Mouse (Mus musculus) lung, embryonic 15.5 days (tissue): ENCODE measurements around the gene Lgr6. TPM values are rescaled to one million over a fixed set of nuclear protein-coding genes. Genes with fewer than 3 reads are reported as not detected.
A peak's percentile ranks its signal among the peaks of the same experiment; 100 is the strongest.

Experiments
- ATAC-seq: fragments of 200-750 bp; cut with Nextera tagmentation; 2 replicates; pipeline ENCODE4 v1.8.0; 2017; ENCODE audit warnings: moderate number of reproducible peaks, borderline replicate concordance; ENCODE audit not compliant: low FRiP score, low TSS enrichment; ENCODE audit errors: extremely low read depth
- H3K27ac ChIP-seq: fragments of 300-500 bp; sonication (generic); 2 replicates; pipeline ENCODE4 v1.5.1; 2015; ENCODE audit warnings: moderate library complexity, mild to moderate bottlenecking, inconsistent platforms
- H3K27me3 ChIP-seq: fragments of 300-500 bp; sonication (generic); 2 replicates; pipeline ENCODE4 v1.6.1; 2015; ENCODE audit warnings: inconsistent platforms
- H3K36me3 ChIP-seq: fragments of 300-500 bp; sonication (generic); 2 replicates; pipeline ENCODE4 v1.6.1; 2015; ENCODE audit warnings: inconsistent platforms
- H3K4me1 ChIP-seq: fragments of 300-500 bp; sonication (generic); 2 replicates; pipeline ENCODE4 v1.6.1; 2015; ENCODE audit warnings: inconsistent platforms
- H3K4me2 ChIP-seq: fragments of 300-500 bp; sonication (generic); 2 replicates; pipeline ENCODE4 v1.6.1; 2015; ENCODE audit warnings: inconsistent platforms, mild to moderate bottlenecking, moderate library complexity
- H3K4me3 ChIP-seq: fragments of 300-500 bp; sonication (generic); 2 replicates; pipeline ENCODE4 v1.5.1; 2015; ENCODE audit warnings: mild to moderate bottlenecking, inconsistent platforms
- H3K9ac ChIP-seq: fragments of 300-500 bp; sonication (generic); 2 replicates; pipeline ENCODE4 v1.6.1; 2015; ENCODE audit warnings: inconsistent platforms
- H3K9me3 ChIP-seq: fragments of 300-500 bp; sonication (generic); 2 replicates; pipeline ENCODE4 v1.6.1; 2016; ENCODE audit warnings: inconsistent platforms
- WGBS: fragments of 180-500 bp; shearing (Covaris S2); methylation state at CpG from one replicate; pipeline ENCODE4 v1.1.7; 2015; 5-methylcytosine and 5-hydroxymethylcytosine counted together
- polyA plus RNA-seq: library from polyadenylated mRNA; unstranded; fragments of >200 nt; fragmentation: Nextera tagmentation; extraction: Ambion mirVana; gene quantifications from 2 replicates; pipeline ENCODE4 v1.2.1, GENCODE M21; 2015

The Lgr6 gene
- polyA plus RNA-seq, 1 experiment from 2014 or later: 11.6 TPM

- H3K27ac ChIP-seq: no peak overlapping the region
- no peak for ATAC-seq
- WGBS: 73% methylated on average over 1 of the region's 1 CpGs
- peaks cover 39% of the 10 kb centered on the region for H3K4me1 ChIP-seq
- no peaks in the 10 kb centered on the region for H3K27me3 ChIP-seq
- no peaks in the 10 kb centered on the region for H3K36me3 ChIP-seq
- no peak overlapping the region for H3K4me3 ChIP-seq
- H3K9me3 ChIP-seq: 0 out of 2 replicates have a peak, but pooled peaks cover 2% of the 10 kb centered on the region
- H3K4me2 ChIP-seq: no peak overlapping the region
- no peak overlapping the region for H3K9ac ChIP-seq
These were observed 81.5 kb downstream of the Lgr6 start for GRCm38 (mm10) chr1:135023583-135023982.

DNA sequence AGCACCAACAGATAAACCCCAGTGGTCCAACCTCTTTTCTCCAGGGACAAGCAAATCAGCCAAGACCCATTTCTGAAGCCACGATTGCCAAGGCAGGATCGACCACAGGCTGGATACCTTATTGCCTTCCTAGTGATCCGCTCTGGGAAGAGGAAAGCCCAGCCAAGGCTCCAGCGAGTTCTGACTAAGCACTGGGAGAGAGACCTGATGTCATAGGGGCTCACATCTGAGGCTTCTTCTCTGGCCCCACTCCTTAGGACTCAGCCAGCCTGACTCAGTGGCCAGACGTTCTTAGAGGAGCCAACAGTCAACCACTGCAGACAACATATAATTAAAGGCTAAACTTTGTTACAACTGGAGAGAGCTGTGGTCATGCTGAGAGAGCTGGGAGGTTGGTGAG lies 83.1 kb downstream of the Lgr6 start:
- Histone ChIP-seq H3K9ac (no peak overlapping the region), H3K36me3 (no peaks in the 10 kb centered on the region), H3K9me3 (no peaks in the 10 kb centered on the region), H3K4me1 (peaks cover 45% of the 10 kb centered on the region), H3K4me3 (no peak overlapping the region), H3K27ac (peak overlapping the region; percentile 52), H3K27me3 (no peaks in the 10 kb centered on the region), H3K4me2 (no peak overlapping the region; the same call in 1 of the 2 replicates)
- no peak for ATAC-seq
- WGBS: 63% methylated on average over 5 of the region's 5 CpGs

DNA sequence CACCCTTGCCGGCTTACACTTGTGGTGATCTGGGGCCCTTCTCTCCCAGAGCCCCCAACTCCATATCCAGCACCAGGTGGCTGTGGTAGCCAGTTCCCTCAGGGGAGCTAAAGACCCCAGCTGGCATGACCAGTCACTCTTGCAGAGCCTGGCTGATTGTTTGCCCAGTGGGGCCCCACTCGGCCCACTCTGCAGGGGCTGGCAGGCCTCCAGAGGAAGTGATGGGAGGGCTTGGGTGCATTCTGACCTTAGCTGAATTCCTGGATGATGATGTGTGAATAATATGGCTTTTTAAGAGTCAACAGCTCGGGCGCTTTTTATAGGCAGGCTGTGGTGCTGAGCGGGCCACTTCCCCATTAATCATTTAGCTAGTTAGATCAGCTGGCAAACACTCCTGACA lies 84.1 kb downstream of the Lgr6 start:
- H3K27me3 ChIP-seq: no peaks in the 10 kb centered on the region
- peak overlapping the region; percentile 52 for H3K27ac ChIP-seq
- peaks cover 51% of the 10 kb centered on the region for H3K4me1 ChIP-seq
- H3K36me3 ChIP-seq: no peaks in the 10 kb centered on the region
- no peaks in the 10 kb centered on the region for H3K9me3 ChIP-seq
- H3K4me2 ChIP-seq: peak overlapping the region; percentile 14
- H3K4me3 ChIP-seq: no peak overlapping the region
- WGBS: 3% methylated on average over 5 of the region's 5 CpGs
- no peak overlapping the region for H3K9ac ChIP-seq
- ATAC-seq: peak; percentile 79

GRCm38 (mm10) chr1:135020281-135020940 lies 84.7 kb downstream of the Lgr6 start:
- H3K9me3 ChIP-seq: no peaks in the 10 kb centered on the region
- WGBS: 42% methylated on average over 5 of the region's 5 CpGs
- no peaks in the 10 kb centered on the region for H3K36me3 ChIP-seq
- no peaks in the 10 kb centered on the region for H3K27me3 ChIP-seq
- peaks cover 51% of the 10 kb centered on the region for H3K4me1 ChIP-seq
- no peak overlapping the region for H3K4me3 ChIP-seq
- peak; percentile 1; the same call in 1 of the 2 replicates for ATAC-seq
- peak overlapping the region; percentile 52; the same call in 1 of the 2 replicates for H3K27ac ChIP-seq
- no peak overlapping the region for H3K9ac ChIP-seq
- H3K4me2 ChIP-seq: peak overlapping the region; percentile 14; the same call in 1 of the 2 replicates

- no peak overlapping the region for H3K4me2 ChIP-seq
- no peak overlapping the region for H3K4me3 ChIP-seq
- no peak overlapping the region; the same call in 1 of the 2 replicates for H3K27ac ChIP-seq
- H3K27me3 ChIP-seq: no peaks in the 10 kb centered on the region
- no peak for ATAC-seq
- peaks cover 51% of the 10 kb centered on the region for H3K4me1 ChIP-seq
- H3K9ac ChIP-seq: no peak overlapping the region
- H3K36me3 ChIP-seq: no peaks in the 10 kb centered on the region
- H3K9me3 ChIP-seq: no peaks in the 10 kb centered on the region
- 51% methylated on average over 4 of the region's 4 CpGs for WGBS
These were observed 85.3 kb downstream of the Lgr6 start for GRCm38 (mm10) chr1:135019775-135020167.

- 17% methylated on average over 13 of the region's 13 CpGs for WGBS
- Histone ChIP-seq H3K9ac (no peak overlapping the region), H3K27me3 (no peaks in the 10 kb centered on the region; the same call in 1 of the 2 replicates), H3K9me3 (no peaks in the 10 kb centered on the region), H3K4me1 (peaks cover 51% of the 10 kb centered on the region), H3K4me2 (peak overlapping the region; percentile 24), H3K27ac (peak overlapping the region; percentile 54), H3K36me3 (no peaks in the 10 kb centered on the region), H3K4me3 (no peak overlapping the region)
- no peak for ATAC-seq
These were observed 85.8 kb downstream of the Lgr6 start for GRCm38 (mm10) chr1:135019087-135019774.

- Histone ChIP-seq H3K4me2 (no peak overlapping the region), H3K4me1 (peaks cover 51% of the 10 kb centered on the region), H3K27ac (no peak overlapping the region), H3K27me3 (no peaks in the 10 kb centered on the region; the same call in 1 of the 2 replicates), H3K36me3 (no peaks in the 10 kb centered on the region), H3K9ac (no peak overlapping the region), H3K9me3 (no peaks in the 10 kb centered on the region), H3K4me3 (no peak overlapping the region)
- 74% methylated on average over 2 of the region's 2 CpGs for WGBS
- ATAC-seq: no peak
These were observed 87.4 kb downstream of the Lgr6 start for GRCm38 (mm10) chr1:135017656-135018015.

DNA sequence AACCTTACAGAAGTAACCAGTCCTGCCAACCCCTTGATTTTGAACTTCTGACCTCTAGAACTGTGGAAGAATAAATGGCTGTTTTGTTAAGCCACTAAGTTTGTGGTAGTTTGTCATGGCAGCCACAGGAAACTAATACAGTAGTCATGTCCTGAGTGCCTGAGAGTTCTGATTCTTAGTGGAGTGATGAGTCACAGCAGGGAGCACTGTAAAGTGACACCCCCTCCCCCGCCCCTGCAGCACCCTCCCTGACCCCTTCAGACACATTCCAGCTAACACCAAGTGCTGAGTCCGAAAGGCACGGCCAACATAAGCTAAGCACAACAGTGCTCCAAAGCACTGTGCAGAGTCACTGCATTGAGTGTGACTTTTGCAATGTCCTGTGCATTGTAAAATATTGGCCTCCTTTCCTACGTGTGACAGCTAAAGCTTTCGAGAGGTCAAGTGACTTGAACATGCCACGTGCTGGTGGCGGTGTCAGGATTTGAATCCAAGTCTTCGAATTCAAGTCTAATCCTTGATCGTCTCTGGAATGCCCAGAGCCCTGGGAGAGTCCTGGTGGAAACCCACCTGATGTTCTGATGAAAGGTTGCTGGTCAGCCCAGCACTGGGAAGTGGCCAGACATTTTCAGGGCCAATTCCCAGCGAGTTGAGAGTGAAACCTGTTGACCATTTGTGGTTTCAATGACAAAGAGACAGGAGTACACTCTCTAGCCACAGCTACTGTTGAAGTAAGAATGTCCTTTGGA lies 88.0 kb downstream of the Lgr6 start:
- Histone ChIP-seq H3K4me1 (peaks cover 46% of the 10 kb centered on the region), H3K4me3 (no peak overlapping the region), H3K27me3 (no peaks in the 10 kb centered on the region; the same call in 1 of the 2 replicates), H3K36me3 (no peaks in the 10 kb centered on the region), H3K27ac (no peak overlapping the region), H3K9me3 (no peaks in the 10 kb centered on the region), H3K9ac (no peak overlapping the region), H3K4me2 (no peak overlapping the region)
- WGBS: 62% methylated on average over 10 of the region's 10 CpGs
- ATAC-seq: no peak

DNA sequence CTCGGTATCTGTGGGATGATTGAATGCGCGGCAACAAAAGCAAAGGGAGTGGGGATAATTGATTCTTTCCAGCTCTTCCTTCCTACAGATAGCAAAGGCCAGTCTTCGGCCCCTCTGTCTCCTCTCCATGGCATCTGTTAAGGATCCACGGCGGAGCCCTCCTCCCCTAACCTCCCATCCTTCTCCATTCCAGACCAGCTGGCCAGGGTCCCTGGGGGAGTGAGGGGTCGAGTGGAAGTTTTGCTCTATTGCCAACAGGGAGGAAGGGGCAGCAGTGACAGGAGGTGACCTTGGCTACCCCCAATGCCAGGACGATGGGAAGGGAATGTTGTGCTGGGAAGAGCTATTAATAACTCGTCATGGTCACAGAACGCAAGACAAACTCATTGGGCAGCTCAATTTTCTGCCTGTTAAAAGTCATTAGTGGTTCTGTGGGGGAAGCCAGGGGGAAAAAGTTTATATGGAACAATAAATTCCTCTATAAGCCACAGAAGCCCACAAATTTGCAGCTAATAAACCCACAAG lies 90.1 kb downstream of the Lgr6 start:
- Histone ChIP-seq H3K27ac (no peak overlapping the region), H3K9me3 (no peaks in the 10 kb centered on the region), H3K4me3 (no peak overlapping the region), H3K9ac (no peak overlapping the region), H3K4me1 (peaks cover 25% of the 10 kb centered on the region), H3K4me2 (no peak overlapping the region), H3K27me3 (no peaks in the 10 kb centered on the region; the same call in 1 of the 2 replicates), H3K36me3 (no peaks in the 10 kb centered on the region)
- no peak for ATAC-seq
- WGBS: 56% methylated on average over 10 of the region's 10 CpGs

DNA sequence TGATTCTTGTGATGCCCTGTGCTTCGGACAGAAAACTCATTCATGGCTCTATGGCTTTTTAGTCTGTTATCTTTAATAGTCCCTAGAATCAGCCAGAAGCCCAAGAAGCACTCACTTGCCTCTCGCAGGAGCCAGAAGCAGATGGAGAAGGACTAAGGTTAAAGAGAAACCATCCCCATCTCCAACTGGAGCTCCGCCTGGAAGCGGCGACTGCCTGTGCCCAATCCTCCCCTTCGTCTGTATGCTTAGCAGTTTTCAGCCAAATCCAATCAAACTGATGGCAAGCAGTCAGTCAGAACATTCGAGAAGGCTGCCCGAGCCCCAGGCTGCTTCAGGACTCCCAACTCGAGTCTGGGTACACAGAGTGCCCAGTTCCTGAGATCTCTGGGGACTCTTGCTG lies 92.6 kb downstream of the Lgr6 start:
- H3K27ac ChIP-seq: no peak overlapping the region
- H3K4me2 ChIP-seq: no peak overlapping the region
- H3K9ac ChIP-seq: no peak overlapping the region
- no peak for ATAC-seq
- no peaks in the 10 kb centered on the region; the same call in 1 of the 2 replicates for H3K27me3 ChIP-seq
- WGBS: 84% methylated on average over 9 of the region's 9 CpGs
- no peaks in the 10 kb centered on the region for H3K36me3 ChIP-seq
- H3K4me3 ChIP-seq: no peak overlapping the region
- H3K4me1 ChIP-seq: peaks cover 11% of the 10 kb centered on the region; the same call in 1 of the 2 replicates
- no peaks in the 10 kb centered on the region for H3K9me3 ChIP-seq

GRCm38 (mm10) chr1:135011912-135012311 lies 93.2 kb downstream of the Lgr6 start:
- no peak for ATAC-seq
- Histone ChIP-seq H3K4me3 (no peak overlapping the region), H3K27ac (no peak overlapping the region), H3K4me1 (peaks cover 5% of the 10 kb centered on the region; the same call in 1 of the 2 replicates), H3K36me3 (no peaks in the 10 kb centered on the region), H3K27me3 (no peaks in the 10 kb centered on the region; the same call in 1 of the 2 replicates), H3K9ac (no peak overlapping the region), H3K9me3 (no peaks in the 10 kb centered on the region), H3K4me2 (no peak overlapping the region)
- WGBS: 89% methylated on average over 5 of the region's 5 CpGs
